Mouse (Mus musculus) CH12.LX (cell line): ENCODE measurements at regions not wholly inside any gene's neighbourhood (a gene's known extent, or its start where the extent isn't known, plus 50 kb on each side); places are given as distances from the start of the nearest gene placed in this dataset.
A peak's percentile ranks its signal among the peaks of the same experiment; 100 is the strongest.

Experiments
- BHLHE40 ChIP-seq: IDR thresholded peaks from 2 replicates; pipeline ENCODE4 v1.6.1; 2011; ENCODE audit warnings: mild to moderate bottlenecking, low read depth, low read length, improper control_type of control experiment
- CTCF ChIP-seq, 2 experiments: IDR thresholded peaks in 1 of 2; conservative IDR thresholded peaks in 1 of 2; 2 replicates each; pipeline ENCODE4 v1.5.1; 2011 to 2012; ENCODE audit warnings: low read depth in 2 of 2, low read length in 2 of 2, improper control_type of control experiment in 1 of 2, inconsistent platforms in 1 of 2, mild to moderate bottlenecking in 1 of 2, moderate library complexity in 1 of 2
- EP300 ChIP-seq: IDR thresholded peaks from 2 replicates; pipeline ENCODE4 v1.6.1; 2011; ENCODE audit warnings: low read length, improper control_type of control experiment
- GABPA ChIP-seq: IDR thresholded peaks from 2 replicates; pipeline ENCODE4 v1.6.1; 2012; ENCODE audit warnings: low read depth, low read length, improper control_type of control experiment, inconsistent platforms; ENCODE audit not compliant: insufficient replicate concordance
- JUND ChIP-seq: conservative IDR thresholded peaks from 2 replicates; pipeline ENCODE4 v1.6.1; 2011; ENCODE audit warnings: low read depth, low read length, improper control_type of control experiment
- MAFK ChIP-seq: IDR thresholded peaks from 2 replicates; pipeline ENCODE4 v1.6.1; 2011; ENCODE audit warnings: low read length, improper control_type of control experiment; ENCODE audit not compliant: insufficient replicate concordance
- MEF2A ChIP-seq: IDR thresholded peaks from 2 replicates; pipeline ENCODE4 v1.6.1; 2014; ENCODE audit warnings: low read depth, mild to moderate bottlenecking, inconsistent platforms, low read length, improper control_type of control experiment, borderline replicate concordance
- MYC ChIP-seq: IDR thresholded peaks from 2 replicates; pipeline ENCODE4 v1.6.1; 2011; ENCODE audit warnings: low read depth, mild to moderate bottlenecking, improper control_type of control experiment, low read length
- POLR2A ChIP-seq: IDR thresholded peaks from 2 replicates; pipeline ENCODE4 v1.6.1; 2011; ENCODE audit warnings: low read depth, mild to moderate bottlenecking, improper control_type of control experiment, low read length
- RAD21 ChIP-seq: IDR thresholded peaks from 2 replicates; pipeline ENCODE4 v1.6.1; 2011; ENCODE audit warnings: low read depth, mild to moderate bottlenecking, low read length, improper control_type of control experiment, moderate library complexity
- USF2 ChIP-seq: conservative IDR thresholded peaks from 2 replicates; pipeline ENCODE4 v1.6.1; 2011; ENCODE audit warnings: low read depth, low read length, improper control_type of control experiment
- ZMIZ1 ChIP-seq: IDR thresholded peaks from 2 replicates; pipeline ENCODE4 v1.6.1; 2012; ENCODE audit warnings: low read depth, mild to moderate bottlenecking, inconsistent platforms, low read length, improper control_type of control experiment

GRCm38 (mm10) chr10:17416121-17416520, 306.9 kb upstream of the Cited2 start:
- TF ChIP-seq CTCF (conservative IDR thresholded peaks at IDR 0.05 in 1 of 2, IDR thresholded peaks at IDR 0.05 in 1 of 2; ENCODE audit: low read depth in 2 of 2, low read length in 2 of 2) (no peak), RAD21 (no peak), ZMIZ1 (no peak), EP300 (peak; percentile 23; the same call in 1 of the 2 replicates), BHLHE40 (peak; percentile 53), POLR2A (no peak), MAFK (no peak), MYC (no peak), MEF2A (peak; percentile 41; the same call in 1 of the 2 replicates), GABPA (no peak), JUND (no peak), USF2 (no peak)
